Mouse (Mus musculus) erythroblast, embryonic 14.5 days (primary cell): ENCODE data around the gene Cntd1.

Experiments used
- GATA1 ChIP-seq: IDR thresholded peaks from 2 replicates; pipeline ENCODE4 v1.6.1; 2012; ENCODE audit warnings: low read length, inconsistent platforms, mixed read lengths
- TAL1 ChIP-seq: IDR thresholded peaks from 3 replicates; pipeline ENCODE4 v1.6.1; 2012; ENCODE audit warnings: low read length, inconsistent platforms, mixed read lengths

GRCm38 (mm10) chr11:101230991-101231871 lies 47.6 kb upstream of the Cntd1 start:
- TF ChIP-seq TAL1 (no peak), GATA1 (no peak)
